Mouse (Mus musculus): ENCODE results near the gene Gm47969. TPM values are rescaled to one million over a fixed set of nuclear protein-coding genes. Genes with fewer than 3 reads are reported as not detected.
"Not testable (repeated sequence)": the region's sequence is repeated elsewhere in the genome, so short reads cannot be mapped to it uniquely, and the experiment has no call there.

Gm47969 gene
- polyA plus RNA-seq (2015; fragmentation: Nextera tagmentation; extraction: Ambion mirVana) = not detected in 2 replicates

DNA sequence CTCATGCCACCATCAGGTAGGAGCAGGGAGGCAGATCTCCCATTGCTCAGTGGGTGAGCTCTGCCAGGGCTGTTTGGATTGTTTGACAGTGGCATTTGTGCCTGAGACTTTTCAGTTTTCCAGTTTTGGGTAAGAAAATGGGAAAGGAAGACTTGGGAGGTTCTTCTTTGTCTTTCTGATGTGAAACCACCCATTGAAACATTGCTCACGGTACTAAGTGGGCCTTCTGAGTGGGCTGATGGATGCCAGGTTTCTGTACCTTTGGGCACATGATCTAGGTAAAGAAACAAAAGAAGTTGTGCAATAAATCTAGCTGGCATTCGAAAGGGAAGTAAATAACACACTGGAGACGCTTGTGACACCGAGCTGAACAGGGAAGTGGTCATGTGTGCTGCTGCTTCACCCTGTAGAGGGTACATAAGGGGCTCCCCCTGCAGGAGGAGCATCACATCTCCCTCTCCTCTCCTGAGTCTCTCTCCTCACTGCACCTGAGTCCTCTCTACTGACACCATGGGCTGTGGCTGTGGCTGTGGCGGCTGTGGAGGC, at the start of gene Gm47969:
Gene Gm47969 (plus strand): TSS at position 51 of the 546 bp plus-strand sequence.
- Histone ChIP-seq H3K4me1 (replicated peaks) (no peaks in the 10 kb centered on the region), H3K4me3 (replicated peaks) (no peak within 1 kb of the TSS), H3K36me3 (no peaks in the 10 kb centered on the region), H3K9ac (replicated peaks) (no peak within 1 kb of the TSS), H3K4me2 (replicated peaks) (no peak within 1 kb of the TSS), H3K27me3 (no peaks in the 10 kb centered on the region), H3K27ac (no peak within 1 kb of the TSS), H3K9me3 (no peaks in the 10 kb centered on the region)
- no peak for ATAC-seq
- 90% methylated on average over 5 of the region's 5 CpGs for WGBS

DNA sequence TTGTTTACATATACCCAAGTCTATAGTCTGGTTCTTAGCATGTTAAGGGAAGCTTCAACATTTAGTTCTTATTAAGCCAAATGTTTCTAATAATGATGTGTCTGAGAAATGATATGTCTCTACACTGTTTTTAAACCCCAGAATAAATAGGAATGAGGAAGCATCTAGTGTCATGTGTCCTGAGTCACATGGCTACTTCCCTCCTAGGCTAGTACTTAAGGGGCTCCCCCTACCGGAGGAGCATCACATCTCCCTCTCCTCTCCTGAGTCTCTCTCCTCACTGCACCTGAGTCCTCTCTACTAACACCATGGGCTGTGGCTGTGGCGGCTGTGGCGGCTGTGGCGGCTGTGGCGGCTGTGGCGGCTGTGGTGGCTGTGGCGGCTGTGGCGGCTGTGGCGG, 44.4 kb upstream of the Gm47969 start, which contains the start of gene Gm47959:
Gene Gm47959 (plus strand): TSS at position 243 of the 400 bp plus-strand sequence.
- H3K36me3 ChIP-seq; H3K27me3 ChIP-seq; H3K9me3 ChIP-seq; H3K27ac ChIP-seq; H3K9ac ChIP-seq (replicated peaks); H3K4me2 ChIP-seq (replicated peaks); ATAC-seq; H3K4me1 ChIP-seq (replicated peaks); H3K4me3 ChIP-seq (replicated peaks): not testable (repeated sequence)
- WGBS = 93% methylated on average over 9 of the region's 9 CpGs

- no peaks in the 10 kb centered on the region for H3K9me3 ChIP-seq
- 90% methylated on average over 8 of the region's 8 CpGs for WGBS
- no peak overlapping the region for H3K4me2 ChIP-seq (replicated peaks)
- no peak overlapping the region for H3K4me3 ChIP-seq (replicated peaks)
- no peaks in the 10 kb centered on the region for H3K27me3 ChIP-seq
- no peak overlapping the region for H3K9ac ChIP-seq (replicated peaks)
- no peaks in the 10 kb centered on the region for H3K36me3 ChIP-seq
- H3K4me1 ChIP-seq (replicated peaks) = no peaks in the 10 kb centered on the region
- no peak overlapping the region for H3K27ac ChIP-seq
- ATAC-seq = no peak
Observed at GRCm38 (mm10) chr1:83006218-83007179, 38.2 kb upstream of the Gm47969 start.

GRCm38 (mm10) chr1:83007471-83007870, 37.3 kb upstream of the Gm47969 start:
- H3K27ac ChIP-seq = no peak overlapping the region
- no peaks in the 10 kb centered on the region for H3K36me3 ChIP-seq
- no peak overlapping the region for H3K4me3 ChIP-seq (replicated peaks)
- H3K4me1 ChIP-seq (replicated peaks) = no peaks in the 10 kb centered on the region
- WGBS = 85% methylated on average over 6 of the region's 6 CpGs
- no peaks in the 10 kb centered on the region for H3K27me3 ChIP-seq
- H3K4me2 ChIP-seq (replicated peaks) = no peak overlapping the region
- no peak for ATAC-seq
- H3K9ac ChIP-seq (replicated peaks) = no peak overlapping the region
- no peaks in the 10 kb centered on the region for H3K9me3 ChIP-seq

GRCm38 (mm10) chr1:83014477-83014876, 30.3 kb upstream of the Gm47969 start:
- H3K9me3 ChIP-seq = no peaks in the 10 kb centered on the region
- H3K9ac ChIP-seq (replicated peaks) = no peak overlapping the region
- no peak overlapping the region for H3K4me3 ChIP-seq (replicated peaks)
- no peak overlapping the region for H3K27ac ChIP-seq
- no peak overlapping the region for H3K4me2 ChIP-seq (replicated peaks)
- WGBS = 91% methylated on average over 3 of the region's 3 CpGs
- H3K27me3 ChIP-seq = no peaks in the 10 kb centered on the region
- H3K36me3 ChIP-seq = no peaks in the 10 kb centered on the region
- H3K4me1 ChIP-seq (replicated peaks) = no peaks in the 10 kb centered on the region
- no peak for ATAC-seq

- Histone ChIP-seq H3K4me1 (replicated peaks) (no peaks in the 10 kb centered on the region), H3K36me3 (no peaks in the 10 kb centered on the region), H3K4me3 (replicated peaks) (no peak overlapping the region), H3K9me3 (no peaks in the 10 kb centered on the region), H3K4me2 (replicated peaks) (no peak overlapping the region), H3K9ac (replicated peaks) (no peak overlapping the region), H3K27ac (no peak overlapping the region), H3K27me3 (no peaks in the 10 kb centered on the region)
- no peak for ATAC-seq
- 92% methylated on average over 10 of the region's 10 CpGs for WGBS
Observed at GRCm38 (mm10) chr1:83015329-83015879, 29.3 kb upstream of the Gm47969 start.

GRCm38 (mm10) chr1:83016556-83016955, 28.2 kb upstream of the Gm47969 start:
- Histone ChIP-seq H3K4me1 (replicated peaks) (no peaks in the 10 kb centered on the region), H3K27me3 (no peaks in the 10 kb centered on the region), H3K9me3 (no peaks in the 10 kb centered on the region), H3K9ac (replicated peaks) (no peak overlapping the region), H3K4me3 (replicated peaks) (no peak overlapping the region), H3K27ac (no peak overlapping the region), H3K36me3 (no peaks in the 10 kb centered on the region), H3K4me2 (replicated peaks) (no peak overlapping the region)
- no peak for ATAC-seq
- 59% methylated on average over 1 of the region's 1 CpGs for WGBS

DNA sequence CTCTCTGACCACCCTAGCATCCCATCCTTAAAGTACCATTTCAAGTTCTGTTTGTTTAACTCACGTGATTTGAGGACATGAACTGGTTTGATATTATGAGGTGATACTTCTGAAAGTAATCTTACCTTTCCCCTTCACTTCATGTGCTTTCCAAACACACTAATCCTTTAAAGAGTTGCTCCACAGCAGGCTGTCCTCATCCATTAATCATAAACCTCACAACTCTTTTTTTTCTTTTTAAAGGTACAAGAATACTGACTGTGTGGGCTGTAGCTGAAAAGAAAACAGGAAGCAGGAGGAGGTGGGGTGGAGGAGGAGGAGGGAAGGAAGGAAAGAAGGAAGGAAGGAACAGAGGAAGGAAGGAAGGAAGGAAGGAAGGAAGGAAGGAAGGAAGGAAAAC, 12.8 kb upstream of the Gm47969 start:
- Histone ChIP-seq H3K27ac (no peak overlapping the region), H3K4me3 (replicated peaks) (no peak overlapping the region), H3K27me3 (no peaks in the 10 kb centered on the region), H3K4me2 (replicated peaks) (no peak overlapping the region), H3K9ac (replicated peaks) (no peak overlapping the region), H3K4me1 (replicated peaks) (no peaks in the 10 kb centered on the region), H3K36me3 (no peaks in the 10 kb centered on the region), H3K9me3 (no peaks in the 10 kb centered on the region)
- 48% methylated on average over 1 of the region's 1 CpGs for WGBS
- no peak for ATAC-seq

GRCm38 (mm10) chr1:83032508-83032907, 12.2 kb upstream of the Gm47969 start:
- Histone ChIP-seq H3K36me3 (no peaks in the 10 kb centered on the region), H3K4me3 (replicated peaks) (no peak overlapping the region), H3K27me3 (no peaks in the 10 kb centered on the region), H3K4me2 (replicated peaks) (no peak overlapping the region), H3K9me3 (no peaks in the 10 kb centered on the region), H3K9ac (replicated peaks) (no peak overlapping the region), H3K27ac (no peak overlapping the region), H3K4me1 (replicated peaks) (no peaks in the 10 kb centered on the region; the same call in 1 of the 2 replicates)
- no peak for ATAC-seq
- WGBS = 91% methylated on average over 6 of the region's 6 CpGs

DNA sequence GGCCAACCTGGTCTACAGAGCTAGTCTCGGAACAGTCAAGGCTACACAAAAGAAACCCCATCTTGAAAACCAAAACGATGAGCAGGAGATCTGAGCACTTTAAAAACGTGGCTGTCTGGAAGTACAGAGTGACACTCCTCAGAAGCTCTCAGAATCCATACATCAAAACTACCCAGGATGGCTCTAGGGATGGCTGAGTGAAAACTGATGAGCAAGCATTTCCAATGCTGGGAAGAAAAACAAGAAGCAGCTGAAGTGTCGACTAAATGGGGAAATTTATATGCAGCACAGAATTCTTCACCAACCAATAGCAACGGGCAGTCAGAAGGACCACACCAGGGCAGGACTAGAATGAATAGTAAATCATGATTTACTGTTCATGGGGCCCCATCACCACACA, 10.2 kb upstream of the Gm47969 start:
- H3K4me3 ChIP-seq (replicated peaks) = no peak overlapping the region
- H3K9ac ChIP-seq (replicated peaks) = no peak overlapping the region
- H3K4me1 ChIP-seq (replicated peaks) = peaks cover 6% of the 10 kb centered on the region; the same call in 1 of the 2 replicates
- no peak for ATAC-seq
- no peak overlapping the region for H3K27ac ChIP-seq
- H3K36me3 ChIP-seq = no peaks in the 10 kb centered on the region
- H3K9me3 ChIP-seq = no peaks in the 10 kb centered on the region
- WGBS = 72% methylated on average over 5 of the region's 5 CpGs
- no peak overlapping the region for H3K4me2 ChIP-seq (replicated peaks)
- H3K27me3 ChIP-seq = no peaks in the 10 kb centered on the region

- H3K4me1 ChIP-seq (replicated peaks) = peaks cover 6% of the 10 kb centered on the region; the same call in 1 of the 2 replicates
- no peaks in the 10 kb centered on the region for H3K36me3 ChIP-seq
- H3K27ac ChIP-seq = no peak overlapping the region
- 70% methylated on average over 11 of the region's 11 CpGs for WGBS
- no peak for ATAC-seq
- H3K27me3 ChIP-seq = no peaks in the 10 kb centered on the region
- no peak overlapping the region for H3K4me3 ChIP-seq (replicated peaks)
- H3K4me2 ChIP-seq (replicated peaks) = no peak overlapping the region
- no peak overlapping the region for H3K9ac ChIP-seq (replicated peaks)
- H3K9me3 ChIP-seq = no peaks in the 10 kb centered on the region
Observed at GRCm38 (mm10) chr1:83036892-83037667, 7.7 kb upstream of the Gm47969 start.

Data from midbrain, embryonic 13.5 days (tissue).